Mouse (Mus musculus): ENCODE measurements at regions not wholly inside any gene's neighbourhood (a gene's known extent, or its start where the extent isn't known, plus 50 kb on each side); places are given as distances from the start of the nearest gene placed in this dataset.

- Histone ChIP-seq H3K4me2 (no peak overlapping the region), H3K36me3 (no peaks in the 10 kb centered on the region), H3K4me3 (no peak overlapping the region), H3K27me3 (replicated peaks) (no peaks in the 10 kb centered on the region), H3K9ac (no peak overlapping the region), H3K27ac (ENCODE audit: poor library complexity, severe bottlenecking) (no peak overlapping the region), H3K4me1 (replicated peaks) (no peaks in the 10 kb centered on the region), H3K9me3 (replicated peaks) (no peaks in the 10 kb centered on the region)
- 83% methylated on average over 9 of the region's 9 CpGs for WGBS
- no peak for ATAC-seq (ENCODE audit: insufficient number of reproducible peaks, low FRiP score)
Measured at GRCm38 (mm10) chr5:99840884-99841283, 65.2 kb upstream of the Vamp9 start.

GRCm38 (mm10) chr5:99845565-99846255 lies 60.3 kb upstream of the Vamp9 start:
- Histone ChIP-seq H3K27me3 (replicated peaks) (no peaks in the 10 kb centered on the region), H3K9ac (no peak overlapping the region), H3K4me3 (no peak overlapping the region), H3K27ac (ENCODE audit: poor library complexity, severe bottlenecking) (no peak overlapping the region), H3K4me1 (replicated peaks) (peaks cover 4% of the 10 kb centered on the region; the same call in 1 of the 2 replicates), H3K36me3 (no peaks in the 10 kb centered on the region), H3K4me2 (no peak overlapping the region), H3K9me3 (replicated peaks) (no peaks in the 10 kb centered on the region)
- no peak for ATAC-seq (ENCODE audit: insufficient number of reproducible peaks, low FRiP score)
- 83% methylated on average over 11 of the region's 11 CpGs for whole genome bisulfite sequencing

GRCm38 (mm10) chr5:99848158-99848988 lies 57.7 kb upstream of the Vamp9 start:
- no peak for ATAC-seq (ENCODE audit: insufficient number of reproducible peaks, low FRiP score)
- 65% methylated on average over 17 of the region's 17 CpGs for WGBS
- no peak overlapping the region for H3K4me3 ChIP-seq
- H3K4me2 ChIP-seq, result no peak overlapping the region
- H3K27ac ChIP-seq (ENCODE audit: poor library complexity, severe bottlenecking), result no peak overlapping the region
- no peak overlapping the region for H3K9ac ChIP-seq
- H3K9me3 ChIP-seq (replicated peaks), result no peaks in the 10 kb centered on the region
- no peaks in the 10 kb centered on the region for H3K27me3 ChIP-seq (replicated peaks)
- H3K4me1 ChIP-seq (replicated peaks), result peaks cover 4% of the 10 kb centered on the region; the same call in 1 of the 2 replicates
- H3K36me3 ChIP-seq, result no peaks in the 10 kb centered on the region

GRCm38 (mm10) chr5:99849001-99849400 lies 57.1 kb upstream of the Vamp9 start:
- Histone ChIP-seq H3K4me3 (no peak overlapping the region), H3K9ac (no peak overlapping the region), H3K27ac (ENCODE audit: poor library complexity, severe bottlenecking) (no peak overlapping the region), H3K4me2 (no peak overlapping the region), H3K4me1 (replicated peaks) (peaks cover 4% of the 10 kb centered on the region; the same call in 1 of the 2 replicates), H3K36me3 (no peaks in the 10 kb centered on the region), H3K9me3 (replicated peaks) (no peaks in the 10 kb centered on the region), H3K27me3 (replicated peaks) (no peaks in the 10 kb centered on the region)
- 80% methylated on average over 9 of the region's 9 CpGs for WGBS
- no peak for ATAC-seq (ENCODE audit: insufficient number of reproducible peaks, low FRiP score)

GRCm38 (mm10) chr5:99852316-99852715 lies 53.7 kb upstream of the Vamp9 start:
- Histone ChIP-seq H3K9me3 (replicated peaks) (no peaks in the 10 kb centered on the region), H3K9ac (no peak overlapping the region), H3K4me1 (replicated peaks) (peaks cover 11% of the 10 kb centered on the region), H3K4me3 (no peak overlapping the region), H3K27ac (ENCODE audit: poor library complexity, severe bottlenecking) (no peak overlapping the region), H3K4me2 (no peak overlapping the region), H3K27me3 (replicated peaks) (no peaks in the 10 kb centered on the region), H3K36me3 (no peaks in the 10 kb centered on the region)
- ATAC-seq (ENCODE audit: insufficient number of reproducible peaks, low FRiP score), result no peak
- 90% methylated on average over 4 of the region's 4 CpGs for WGBS

Measured in heart, embryonic 12.5 days (tissue).